Mouse (Mus musculus) left cerebral cortex, postnatal 25 days (tissue): ENCODE measurements around the gene Scnn1g. TPM values are rescaled to one million over a fixed set of nuclear protein-coding genes. Genes with fewer than 3 reads are reported as not detected.

Experiments used
- DNase-seq, 2 experiments: peaks; one replicate each; pipeline ENCODE4 v3.0.0; 2022; ENCODE audit warnings: low spot score in 2 of 2, mixed read lengths in 1 of 2
- intact Hi-C: fragments of 180-260 bp; cut with DNase I; formaldehyde crosslinking; loops from one replicate; pipeline ENCODE4 v1.15.1; 2025
- total RNA-seq, 2 experiments: library from RNA; stranded (reverse); gene quantifications; 2 replicates each; pipeline ENCODE4 v1.2.3; 2021

Scnn1g gene
- not detected for total RNA-seq

DNA sequence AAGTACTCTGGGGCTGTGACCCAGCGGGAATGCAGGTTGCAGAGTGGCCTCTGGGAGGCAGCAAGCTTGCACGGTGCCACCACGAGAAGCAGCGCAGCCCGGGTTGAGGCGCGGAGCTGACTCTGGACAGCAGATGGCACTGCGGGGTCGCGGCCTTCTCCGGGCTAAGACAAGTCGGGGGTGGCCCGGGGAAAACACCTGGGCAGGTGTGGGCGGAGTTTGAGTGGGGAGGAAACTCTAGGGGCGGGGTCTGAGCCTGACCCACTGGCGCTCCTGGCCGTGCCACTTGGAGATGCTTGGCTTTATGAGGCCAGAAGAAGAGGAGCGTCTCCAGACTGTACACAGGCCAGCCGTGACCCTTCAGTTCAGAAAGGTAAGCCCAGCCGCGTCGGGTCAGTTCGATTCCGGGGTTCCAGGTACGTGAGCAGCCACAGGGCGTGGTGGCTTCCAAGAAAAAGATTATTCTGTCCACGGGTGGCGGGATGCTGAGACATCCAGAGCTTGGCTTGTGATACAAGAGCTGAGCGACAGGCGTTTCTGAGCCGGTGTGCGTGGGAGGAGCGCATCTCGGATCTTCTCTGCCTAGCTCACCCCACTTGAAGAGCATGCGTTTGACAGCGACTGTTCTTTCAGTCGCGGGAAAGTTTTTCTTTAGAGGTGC is at the start of gene Scnn1g:
Gene Scnn1g (plus strand): TSS at position 309 of the 661 bp plus-strand sequence.
- intact Hi-C loops = loop anchor here (1.0 kb wide), 1 partner anchor 230 kb away; no protein-coding TSS in a partner anchor
- peak; percentile 84 to 90 for DNase-seq

- no peak for DNase-seq
- intact Hi-C loops = no loop called here
Observed at GRCm38 (mm10) chr7:121685140-121685984, 48.9 kb upstream of the Scnn1g start.

GRCm38 (mm10) chr7:121689338-121689737 is 44.9 kb upstream of the Scnn1g start:
- intact Hi-C loops = no loop called here
- DNase-seq = no peak

- no peak for DNase-seq
- intact Hi-C loops = no loop called here
Observed at GRCm38 (mm10) chr7:121691803-121692202, 42.5 kb upstream of the Scnn1g start.

GRCm38 (mm10) chr7:121697170-121697569 is 37.1 kb upstream of the Scnn1g start:
- intact Hi-C loops = no loop called here

GRCm38 (mm10) chr7:121697574-121697973 is 36.7 kb upstream of the Scnn1g start:
- intact Hi-C loops = no loop called here

More at GRCm38 (mm10) chr7:121697170-121697569, 37.1 kb upstream of the Scnn1g start:
- DNase-seq = no peak

GRCm38 (mm10) chr7:121699218-121699617 is 35.1 kb upstream of the Scnn1g start:
- intact Hi-C loops = no loop called here
- DNase-seq = no peak

More at GRCm38 (mm10) chr7:121697574-121697973, 36.7 kb upstream of the Scnn1g start:
- DNase-seq = no peak

GRCm38 (mm10) chr7:121700480-121700879 is 33.8 kb upstream of the Scnn1g start:
- no peak for DNase-seq
- intact Hi-C loops = no loop called here

- intact Hi-C loops = no loop called here
Observed at GRCm38 (mm10) chr7:121701983-121702382, 32.3 kb upstream of the Scnn1g start.

DNA sequence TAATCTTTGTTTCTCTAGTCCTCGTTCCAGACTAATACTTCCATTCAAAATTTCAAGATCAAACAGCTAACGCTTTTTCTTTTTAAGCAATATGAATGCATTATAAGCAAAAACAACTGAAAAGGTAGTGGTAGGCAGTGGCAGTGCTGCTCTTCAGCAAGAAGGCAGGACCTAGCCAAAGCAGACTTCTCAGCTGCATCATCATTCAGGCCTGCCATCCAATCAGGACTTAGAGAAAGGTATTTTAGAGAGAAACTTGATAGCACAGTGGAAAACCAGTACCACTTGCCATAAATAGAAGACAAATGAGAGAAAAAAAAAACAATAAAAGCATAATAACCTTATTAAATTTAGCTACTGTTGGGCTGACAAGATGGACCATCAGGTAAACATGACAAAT is 29.2 kb upstream of the Scnn1g start:
- DNase-seq = no peak
- intact Hi-C loops = no loop called here

More at GRCm38 (mm10) chr7:121701983-121702382, 32.3 kb upstream of the Scnn1g start:
- DNase-seq = no peak

DNA sequence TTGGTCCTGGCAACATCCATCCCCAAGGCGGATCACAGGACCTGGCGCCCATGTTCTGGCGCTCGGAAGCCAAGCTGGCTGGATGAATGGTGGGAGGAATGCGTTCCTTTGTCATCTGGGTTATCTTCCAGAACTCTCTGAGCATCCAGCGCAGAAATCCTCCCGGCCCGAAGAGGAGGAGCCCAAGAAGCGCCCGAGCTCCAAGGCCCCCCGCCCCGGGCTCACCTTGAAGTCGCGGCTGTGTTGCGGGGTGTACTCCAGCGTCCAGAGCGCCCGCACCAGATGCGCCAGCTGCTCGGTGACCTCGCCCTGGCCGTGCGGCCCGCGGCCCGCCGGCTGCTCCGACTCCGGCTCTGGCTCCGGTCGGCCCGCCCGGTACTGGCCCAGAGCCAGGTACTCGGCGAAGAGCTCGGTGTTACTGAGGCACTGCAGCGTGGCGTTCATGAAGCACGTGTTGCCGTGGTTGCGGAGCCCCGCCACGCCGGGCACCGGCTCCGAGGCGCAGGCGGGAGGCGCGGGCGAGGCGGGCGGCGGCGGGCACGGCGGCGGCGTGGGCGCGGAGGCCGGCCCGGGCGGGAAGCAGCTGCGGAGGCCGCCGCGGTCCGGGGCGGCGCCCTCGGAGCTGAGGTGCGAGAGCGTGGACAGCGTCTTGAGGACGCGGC is 27.7 kb upstream of the Scnn1g start:
- DNase-seq = peak; percentile 46 to 47
- intact Hi-C loops = no loop called here

- peak; percentile 97 to 99 for DNase-seq
- intact Hi-C loops = no loop called here
Observed at GRCm38 (mm10) chr7:121707073-121707667, 27.1 kb upstream of the Scnn1g start, which contains the start of gene Usp31. Gene Usp31 (minus strand): TSS chr7:121707253.

DNA sequence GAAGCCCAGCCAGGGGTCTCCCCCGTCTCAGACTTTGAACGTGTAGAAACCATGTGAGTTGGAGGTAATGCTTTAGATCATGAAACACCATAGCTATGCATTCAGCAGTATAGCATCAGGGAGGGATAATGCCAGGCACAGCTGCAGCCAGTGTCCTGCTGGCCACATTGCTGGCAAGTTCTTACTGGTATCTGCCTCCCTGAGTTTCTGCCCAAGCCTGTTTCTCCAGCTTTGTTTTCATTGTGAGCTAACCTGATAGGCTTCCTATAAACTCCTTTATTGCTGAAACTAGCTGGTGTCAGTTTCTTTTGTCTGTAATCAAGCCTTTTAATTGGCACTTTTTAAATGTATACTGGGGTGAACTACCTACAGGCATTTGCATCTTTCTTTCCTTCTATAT is 23.1 kb upstream of the Scnn1g start:
- intact Hi-C loops = no loop called here
- no peak for DNase-seq

DNA sequence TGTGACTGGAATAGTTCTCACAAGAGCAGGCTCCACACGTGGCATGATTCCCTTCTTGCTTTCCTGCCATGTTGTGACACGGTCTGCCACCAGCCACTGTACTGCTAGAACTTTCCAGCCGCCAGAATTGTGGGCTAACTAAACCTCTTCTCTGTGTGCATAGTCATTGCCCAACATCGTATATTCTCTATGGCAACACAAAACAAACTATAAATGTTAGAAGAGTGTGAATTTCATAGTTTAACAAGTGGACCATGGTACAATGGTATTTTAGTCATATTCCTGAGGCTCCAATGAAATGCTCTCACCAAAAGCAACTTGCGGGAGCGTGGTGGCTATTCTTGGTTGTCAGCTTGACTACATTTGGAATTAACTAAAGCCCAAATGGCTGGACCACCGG is 17.2 kb upstream of the Scnn1g start:
- intact Hi-C loops = no loop called here
- DNase-seq = peak in 1 of 2 experiments; percentile 76

GRCm38 (mm10) chr7:121730225-121730624 is 4.1 kb upstream of the Scnn1g start:
- no peak for DNase-seq
- intact Hi-C loops = no loop called here

DNA sequence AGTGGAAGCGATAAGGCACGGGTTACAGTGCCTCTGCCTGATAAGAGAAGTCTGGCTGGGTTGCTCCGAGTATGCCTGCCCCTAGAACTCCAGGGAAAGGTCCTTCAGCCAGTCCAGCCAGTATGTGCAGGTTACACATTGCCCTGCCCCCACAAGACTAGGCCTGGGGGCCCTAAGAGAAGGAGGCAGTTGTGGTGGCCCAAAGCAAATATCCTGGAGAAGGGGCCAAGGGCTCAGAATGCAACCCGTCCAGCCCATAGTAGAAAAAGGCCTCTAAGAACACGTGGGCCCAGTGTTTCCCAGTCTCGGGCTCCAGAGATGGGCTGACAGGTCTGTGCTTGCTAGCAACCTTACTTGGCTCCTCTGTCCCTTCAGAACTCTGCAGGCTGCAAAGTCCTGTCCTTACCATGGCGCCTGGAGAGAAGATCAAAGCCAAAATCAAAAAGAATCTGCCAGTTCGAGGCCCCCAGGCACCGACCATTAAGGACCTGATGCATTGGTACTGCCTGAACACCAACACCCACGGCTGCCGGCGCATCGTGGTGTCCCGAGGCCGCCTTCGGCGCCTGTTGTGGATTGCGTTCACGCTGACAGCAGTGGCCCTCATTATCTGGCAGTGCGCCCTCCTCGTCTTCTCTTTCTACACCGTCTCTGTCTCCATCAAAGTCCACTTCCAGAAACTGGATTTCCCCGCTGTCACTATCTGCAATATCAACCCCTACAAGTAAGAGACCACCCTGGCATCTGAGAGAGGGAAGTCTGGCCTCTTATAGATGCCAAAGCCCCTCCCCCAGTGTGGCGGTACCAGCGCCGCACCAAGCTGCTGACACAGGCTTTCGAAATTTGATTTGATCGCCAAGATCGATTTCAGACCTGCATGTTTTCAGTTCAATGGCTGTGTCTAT is 3.5 kb downstream of the Scnn1g start:
- DNase-seq = no peak
- intact Hi-C loops = no loop called here

- DNase-seq = no peak
- intact Hi-C loops = no loop called here
Observed at GRCm38 (mm10) chr7:121750244-121750643, 16.0 kb downstream of the Scnn1g start.

DNA sequence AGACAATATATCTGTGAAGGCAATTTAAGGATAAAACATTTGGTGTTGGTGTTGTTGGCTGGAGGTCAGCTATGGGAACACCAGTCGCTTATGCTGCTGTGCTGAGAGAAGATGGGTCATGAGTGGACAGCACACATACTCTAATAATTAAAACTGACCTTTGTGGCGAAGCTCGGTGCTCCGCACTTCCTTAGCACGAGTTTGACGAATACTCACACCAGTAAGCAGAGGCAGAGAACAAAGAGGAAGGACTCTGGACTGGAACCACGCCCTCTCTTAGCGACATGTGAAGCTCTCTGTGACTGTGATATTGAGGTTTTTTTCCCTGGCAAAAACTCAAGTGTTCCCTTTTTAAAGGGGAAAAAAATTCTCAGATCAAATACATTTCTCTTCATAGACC is 20.5 kb downstream of the Scnn1g start:
- DNase-seq = no peak
- intact Hi-C loops = no loop called here

DNA sequence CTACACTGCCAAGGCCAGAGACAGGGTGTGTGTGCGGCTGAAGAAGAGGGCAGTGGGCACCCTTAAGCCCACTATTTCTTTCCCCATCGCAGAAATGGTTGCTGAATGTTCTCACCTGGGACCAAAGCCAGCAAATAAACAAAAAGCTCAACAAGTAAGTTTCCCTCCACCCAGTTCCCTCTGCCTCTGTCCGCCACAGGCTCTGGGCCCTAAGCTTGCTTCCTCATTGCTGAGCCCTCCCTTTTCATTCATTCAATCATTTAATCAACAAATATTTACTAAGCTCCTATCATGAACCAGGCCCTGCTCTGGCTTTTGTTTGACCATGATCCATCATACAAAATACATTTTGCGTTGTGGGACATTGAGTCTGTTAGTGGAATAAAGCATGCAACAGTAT is 29.0 kb downstream of the Scnn1g start:
- no peak for DNase-seq
- intact Hi-C loops = no loop called here
